Comparison of ENCODE assay signal across 17 mouse cellular contexts in the genomic region with DNA sequence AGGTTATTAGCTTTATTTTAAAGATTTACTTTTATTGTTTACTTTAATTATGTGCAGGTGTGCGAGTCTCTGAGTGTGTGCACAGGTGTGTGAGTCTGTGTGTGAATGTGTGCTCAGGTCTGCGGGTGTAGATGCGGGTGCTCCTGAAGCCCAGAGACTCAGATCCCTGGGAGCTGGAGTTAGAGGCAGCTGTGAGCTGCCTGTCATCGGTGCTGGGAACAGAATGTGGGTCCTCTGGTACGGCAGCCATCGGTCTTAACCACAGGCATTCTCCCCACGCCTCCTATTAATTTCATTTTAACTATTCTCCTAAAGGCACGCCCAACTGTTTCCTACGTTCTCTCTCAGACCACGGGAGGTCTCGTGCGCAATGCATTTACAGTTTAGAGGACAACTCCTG. TPM values are rescaled to one million over a fixed set of nuclear protein-coding genes. Genes with fewer than 3 reads are reported as not detected.
"Had no signal": no experiment of that assay in that cellular context is flagged by ENCODE, and none has a peak within 500 bp of the region (broad histone marks: within the 10 kb centered on the region; RNA-seq: fewer than 3 reads in every experiment).

No protein-coding gene starts in this region.

- H3K36me3 ChIP-seq: neural tube, embryonic 13.5 days; neural tube, embryonic 15.5 days; stomach, embryonic 15.5 days had no signal

- H3K9me3 ChIP-seq: neural tube, embryonic 13.5 days; neural tube, embryonic 15.5 days; stomach, embryonic 15.5 days had no signal

- H3K4me3 ChIP-seq: neural tube, embryonic 13.5 days; neural tube, embryonic 15.5 days; stomach, embryonic 15.5 days had no signal

- H3K9ac ChIP-seq: neural tube, embryonic 13.5 days; neural tube, embryonic 15.5 days; stomach, embryonic 15.5 days had no signal

- H3K27ac ChIP-seq: neural tube, embryonic 13.5 days; neural tube, embryonic 15.5 days; stomach, embryonic 15.5 days; stomach, postnatal 0 days had no signal

- DNase-seq: retina, postnatal 1 day; right cerebral cortex, adult 18-20 months; right cerebral cortex, postnatal 14 days; right cerebral cortex, postnatal 25 days; right cerebral cortex, postnatal 4 days; spleen, adult 18-20 months; thymus, adult 18-20 months; thymus, adult 2 months; thymus, postnatal 14 days; thymus, postnatal 25 days; thymus, postnatal 36 days; thymus, postnatal 4 days had no signal

- H3K4me2 ChIP-seq: neural tube, embryonic 13.5 days; neural tube, embryonic 15.5 days; stomach, embryonic 15.5 days had no signal

RNA-seq across cellular contexts. Expression of gene Runx3, which starts 12.3 kb away (rescaled TPM):
- polyA plus RNA-seq: neural tube, embryonic 14.5 days had no signal
